Mouse (Mus musculus) telencephalon, adult 2 months (tissue): ENCODE data around the gene Mtcl1.

Experiments used
- DNase-seq: peaks from one replicate; pipeline ENCODE4 v3.0.0-alpha.2; 2011; ENCODE audit warnings: low read depth, low spot score

Gene Mtcl1

DNA sequence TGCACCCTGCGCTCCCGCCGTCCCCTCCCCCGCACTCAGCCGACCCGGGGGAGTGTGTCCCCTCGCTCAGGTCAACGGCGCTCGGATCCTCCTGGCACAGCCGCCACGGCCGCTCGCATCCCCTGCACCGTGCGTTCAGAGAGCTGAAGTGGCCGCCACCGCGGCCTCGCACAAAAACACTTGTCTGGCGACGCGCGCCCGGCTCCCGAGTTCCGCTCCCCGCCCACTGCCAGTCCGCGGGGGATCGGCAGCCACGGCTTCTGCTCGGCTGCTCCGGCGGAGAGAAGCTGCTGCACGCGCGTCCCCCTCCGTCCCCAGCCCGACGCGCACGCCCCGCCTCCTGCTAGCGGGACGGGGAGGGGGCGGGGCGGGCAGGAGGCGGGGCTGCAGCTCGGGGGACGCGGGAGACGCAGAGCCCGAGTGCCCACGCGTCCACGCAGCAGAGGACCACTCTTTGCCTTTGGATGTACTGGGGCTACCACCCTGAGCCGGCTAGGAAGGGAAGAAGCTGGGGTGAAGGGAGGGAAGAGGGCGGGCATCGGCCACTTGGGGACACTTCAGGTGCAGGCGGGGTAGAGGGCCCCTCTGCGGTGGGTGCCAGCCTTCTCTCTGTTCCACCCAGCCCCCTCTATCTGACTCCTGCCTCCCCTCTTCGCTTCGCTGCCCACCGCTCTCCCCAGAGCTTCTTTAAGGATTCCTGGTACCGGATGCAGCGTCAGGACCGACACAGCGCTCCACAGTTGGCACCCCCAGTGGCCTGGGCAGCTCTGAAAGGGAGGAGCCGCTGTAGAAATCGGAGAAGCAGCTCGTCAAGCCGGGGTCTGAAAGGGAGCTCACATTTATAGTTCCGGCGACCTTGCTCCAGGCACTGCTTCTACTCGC, at the start of gene Mtcl1:
Gene Mtcl1, minus strand, starts transcription at position 291 of the 882 bp plus-strand sequence.
- no peak for DNase-seq

- DNase-seq = no peak
Measured at GRCm38 (mm10) chr17:66498598-66498997, 49.0 kb upstream of the Mtcl1 start.

DNA sequence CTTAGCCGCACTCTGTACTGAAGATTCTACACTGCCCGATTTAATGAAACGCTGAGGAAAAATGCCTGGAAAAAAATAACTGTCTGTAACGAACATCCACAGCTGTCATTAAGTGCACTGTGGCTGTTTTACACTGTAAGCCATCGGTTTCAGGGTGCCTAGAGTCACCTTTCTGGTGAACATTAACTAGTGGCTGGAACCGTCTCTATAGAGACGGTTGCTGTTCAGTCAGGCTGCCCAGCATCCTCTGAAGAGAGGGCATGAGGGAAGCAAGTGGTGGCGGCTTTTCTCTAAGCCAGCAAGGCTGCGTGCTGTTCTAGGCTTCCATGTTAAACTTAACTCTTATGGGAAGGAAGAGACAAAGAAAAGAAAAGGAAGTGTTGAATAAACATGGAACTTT, 47.0 kb upstream of the Mtcl1 start:
- no peak for DNase-seq

DNA sequence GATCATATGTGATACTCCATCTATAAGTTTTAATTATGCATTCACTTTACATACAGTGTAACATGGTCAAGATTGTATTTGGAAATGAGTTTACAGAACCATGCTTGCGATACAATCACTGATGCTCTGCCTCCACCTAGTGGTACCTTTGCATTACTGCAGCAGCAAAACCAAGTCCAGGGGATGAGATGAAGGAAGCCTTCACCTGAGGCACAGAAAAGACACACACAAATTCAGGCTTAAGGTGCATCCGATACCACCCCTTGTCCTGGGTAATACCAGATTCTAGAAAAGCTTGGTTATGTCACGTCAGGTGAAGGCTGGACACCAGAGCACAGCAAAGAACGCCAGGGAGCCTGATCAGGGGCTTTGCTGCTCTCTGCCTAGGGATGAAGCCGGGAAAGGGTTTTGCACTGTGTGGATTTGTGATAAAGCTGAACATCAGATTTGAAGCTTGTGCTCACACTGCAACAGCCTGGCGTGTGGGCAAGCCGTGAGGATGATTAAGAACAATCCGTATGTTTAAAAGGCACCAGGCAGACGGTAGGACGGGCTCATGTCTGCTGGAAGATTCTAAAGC, 40.6 kb upstream of the Mtcl1 start:
- peak; percentile 79 for DNase-seq

- DNase-seq = no peak
Measured at GRCm38 (mm10) chr17:66486576-66486975, 37.0 kb upstream of the Mtcl1 start.

- DNase-seq = no peak
Measured at GRCm38 (mm10) chr17:66485742-66486141, 36.2 kb upstream of the Mtcl1 start.

DNA sequence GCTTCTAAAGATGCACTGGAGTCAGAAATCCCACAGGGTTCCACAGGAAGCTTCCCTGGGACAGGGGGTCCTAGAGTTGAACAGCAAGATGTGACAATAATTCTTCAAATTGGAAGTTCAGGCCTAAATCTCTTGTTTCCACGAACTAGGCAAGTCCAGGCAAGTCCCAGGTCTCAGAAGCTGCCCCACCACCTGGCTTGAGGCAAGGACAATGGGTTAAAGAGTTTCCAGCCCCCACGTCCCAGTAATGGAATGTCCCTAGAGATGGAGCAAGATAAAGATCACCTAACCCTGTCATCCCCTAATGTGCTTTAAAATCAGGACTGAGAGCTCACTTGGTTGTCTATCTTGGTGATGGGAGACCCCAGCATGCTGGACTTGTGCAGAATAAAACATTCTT, 35.4 kb upstream of the Mtcl1 start:
- no peak for DNase-seq

GRCm38 (mm10) chr17:66483651-66484454, 34.3 kb upstream of the Mtcl1 start:
- DNase-seq = no peak

- DNase-seq = no peak
Measured at GRCm38 (mm10) chr17:66481295-66481694, 31.7 kb upstream of the Mtcl1 start.

DNA sequence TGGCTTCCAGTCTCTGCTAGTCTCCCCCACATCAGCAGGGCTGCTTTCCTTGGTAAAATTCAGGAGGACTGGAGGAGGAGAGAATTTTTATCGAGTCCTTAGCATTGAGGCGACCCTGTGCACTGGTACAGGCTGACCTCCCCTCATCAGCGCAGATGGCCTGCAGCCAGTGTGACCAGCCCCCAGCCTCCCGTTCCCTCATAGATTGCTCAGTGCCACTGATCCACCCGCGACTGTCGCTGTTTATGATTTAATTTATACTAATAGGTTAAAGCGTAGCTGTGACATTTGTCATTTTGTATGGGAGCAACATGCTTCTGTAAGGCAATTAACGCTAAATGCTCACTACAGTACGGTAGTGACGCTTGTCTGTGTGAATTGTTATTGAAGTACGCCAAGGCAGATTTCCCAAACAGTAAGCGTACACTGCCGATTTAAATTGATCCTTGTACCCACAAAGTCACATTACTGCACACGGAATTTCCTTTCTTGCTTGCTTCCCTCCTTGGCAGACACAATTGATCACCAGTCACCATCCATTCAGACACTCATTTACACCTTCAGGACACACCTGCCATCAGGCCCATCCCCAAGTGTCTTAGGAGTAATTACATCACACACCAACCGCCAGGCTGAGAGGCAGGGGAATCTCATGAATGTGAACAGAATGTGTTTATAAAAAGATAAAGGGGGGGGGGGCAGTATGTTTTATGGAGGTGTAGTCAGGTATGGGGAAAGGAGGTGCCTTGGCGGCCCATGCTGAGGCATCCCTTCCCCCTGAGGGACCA, 31.1 kb upstream of the Mtcl1 start:
- no peak for DNase-seq

DNA sequence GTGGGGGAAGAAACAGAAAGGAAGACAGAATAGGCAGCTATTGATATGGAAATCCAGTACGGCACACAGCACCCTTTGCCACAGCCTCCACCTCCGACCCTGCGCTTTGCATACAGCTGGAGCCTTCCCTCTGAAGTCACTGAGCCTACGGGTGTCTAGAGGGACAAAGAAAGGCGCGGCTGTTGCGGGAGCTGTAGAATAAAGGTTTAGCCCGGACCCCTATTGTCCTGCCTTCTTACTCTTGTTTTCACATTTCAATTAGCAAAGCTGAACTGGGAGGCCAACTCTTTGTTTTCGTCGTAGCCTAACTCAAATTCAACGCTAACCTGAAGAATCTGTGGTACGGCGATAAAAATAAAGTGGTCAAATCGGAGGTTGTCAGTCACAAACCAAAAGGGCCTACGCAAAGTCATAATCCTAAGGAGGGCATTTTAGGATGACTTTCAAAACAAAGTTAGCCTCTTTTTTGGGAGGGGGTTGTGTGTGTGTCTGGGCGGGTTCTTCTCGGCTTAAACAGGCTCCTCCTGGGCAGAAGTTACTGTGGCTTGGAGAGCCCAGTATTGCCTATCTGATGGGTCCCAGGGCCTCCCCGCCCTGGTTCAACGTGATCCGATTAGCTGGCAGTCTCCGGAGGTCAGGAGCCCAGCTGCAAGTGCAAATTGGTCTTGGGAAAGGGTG, 30.4 kb upstream of the Mtcl1 start:
- DNase-seq = no peak

GRCm38 (mm10) chr17:66479311-66479710, 29.8 kb upstream of the Mtcl1 start:
- peak; percentile 66 for DNase-seq

GRCm38 (mm10) chr17:66473205-66473604, 23.7 kb upstream of the Mtcl1 start:
- DNase-seq = no peak

GRCm38 (mm10) chr17:66471775-66472174, 22.2 kb upstream of the Mtcl1 start:
- DNase-seq = no peak

- no peak for DNase-seq
Measured at GRCm38 (mm10) chr17:66471252-66471651, 21.7 kb upstream of the Mtcl1 start.

GRCm38 (mm10) chr17:66470020-66470419, 20.5 kb upstream of the Mtcl1 start:
- no peak for DNase-seq

DNA sequence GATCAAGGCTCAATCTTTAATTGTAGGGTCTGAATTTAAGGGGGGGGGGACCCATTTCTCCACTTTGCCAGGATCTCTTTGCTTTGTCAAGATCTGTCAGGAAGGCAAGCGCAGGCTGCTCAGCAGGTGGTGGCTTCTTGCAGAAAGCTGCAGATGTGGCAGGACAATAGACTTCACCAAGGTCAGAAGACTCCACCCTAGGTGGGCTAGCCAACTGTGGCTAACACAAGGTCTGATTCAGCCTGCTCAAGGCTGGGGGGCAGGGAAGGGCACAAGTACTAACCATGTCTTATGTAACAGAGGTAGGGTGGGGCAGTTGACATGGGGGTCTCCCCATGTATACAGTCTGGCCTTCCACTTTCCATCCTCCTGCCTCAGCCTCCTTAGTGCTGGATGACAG, 7.7 kb upstream of the Mtcl1 start:
- no peak for DNase-seq

- peak; percentile 76 for DNase-seq
Measured at GRCm38 (mm10) chr17:66451143-66451542, 1.6 kb upstream of the Mtcl1 start.

GRCm38 (mm10) chr17:66450526-66451070, 1.0 kb upstream of the Mtcl1 start:
- no peak for DNase-seq
